Mouse (Mus musculus) G1E (cell line): ENCODE results near the gene Wfs1.
A peak's percentile ranks its signal among the peaks of the same experiment; 100 is the strongest.

Source experiments
- CTCF ChIP-seq: IDR thresholded peaks from 2 replicates; pipeline ENCODE4 v1.5.1; 2012; ENCODE audit warnings: low read depth, low read length, inconsistent platforms, mixed read lengths
- GATA1 ChIP-seq: IDR thresholded peaks from 2 replicates; pipeline ENCODE4 v1.6.1; 2012; ENCODE audit warnings: borderline replicate concordance, low read length, inconsistent platforms, mixed read lengths
- POLR2AphosphoS5 ChIP-seq: IDR thresholded peaks from 2 replicates; pipeline ENCODE4 v1.6.1; 2012; ENCODE audit warnings: low read depth, low read length, inconsistent platforms; ENCODE audit not compliant: insufficient replicate concordance
- TAL1 ChIP-seq: conservative IDR thresholded peaks from 2 replicates; pipeline ENCODE4 v1.6.1; 2012; ENCODE audit warnings: low read depth, low read length, inconsistent platforms, mixed read lengths

DNA sequence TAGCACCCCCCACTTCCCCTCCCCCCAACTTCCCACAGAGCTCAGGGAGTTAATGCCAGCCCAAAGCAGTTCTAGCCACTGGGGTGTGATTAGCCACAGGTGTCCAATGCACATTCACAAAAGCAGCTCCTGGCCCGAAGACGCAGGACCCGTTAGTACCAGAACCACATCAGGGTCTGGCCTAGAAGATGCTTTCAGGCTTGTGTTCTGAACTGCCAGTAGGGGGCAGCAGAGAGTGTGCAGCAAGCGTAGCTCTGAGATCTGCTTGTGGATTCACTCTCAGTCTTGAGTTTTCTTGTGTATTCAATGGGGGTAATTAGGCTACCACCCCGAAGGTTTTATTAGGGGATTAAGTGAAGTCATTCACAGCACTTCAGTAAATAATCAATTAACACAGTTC is 42.6 kb downstream of the Wfs1 start:
- peak; percentile 80 for TF ChIP-seq CTCF
- TF ChIP-seq GATA1, result no peak
- TF ChIP-seq TAL1, result no peak
- TF ChIP-seq POLR2AphosphoS5, result no peak
